Mouse (Mus musculus) hindbrain, embryonic 11.5 days (tissue): ENCODE results near the gene Capn12. TPM values are rescaled to one million over a fixed set of nuclear protein-coding genes. Genes with fewer than 3 reads are reported as not detected.

Source experiments
- ATAC-seq: fragments of 200-750 bp; cut with Nextera tagmentation; 2 replicates; pipeline ENCODE4 v1.8.0; 2017; ENCODE audit warnings: mild to moderate bottlenecking, moderate TSS enrichment, moderate library complexity; ENCODE audit not compliant: low FRiP score
- DNase-seq: peaks from one replicate; pipeline ENCODE4 v3.0.0-alpha.2; 2015; ENCODE audit warnings: low spot score
- H3K27ac ChIP-seq: fragments of 300-500 bp; sonication (generic); 2 replicates; pipeline ENCODE4 v1.5.1; 2014; ENCODE audit warnings: mild to moderate bottlenecking, low read depth, low read length
- H3K27me3 ChIP-seq: fragments of 300-500 bp; sonication (generic); 2 replicates; pipeline ENCODE4 v1.6.1; 2014; ENCODE audit warnings: mild to moderate bottlenecking, low read length, moderate library complexity, mixed read lengths; ENCODE audit not compliant: control insufficient read depth, insufficient read depth
- H3K36me3 ChIP-seq: fragments of 300-500 bp; sonication (generic); 2 replicates; pipeline ENCODE4 v1.6.1; 2014; ENCODE audit warnings: mild to moderate bottlenecking, low read length, moderate library complexity, mixed read lengths; ENCODE audit not compliant: control insufficient read depth, insufficient read depth
- H3K4me1 ChIP-seq: fragments of 300-500 bp; sonication (generic); replicated peaks from 2 replicates; pipeline ENCODE4 v1.6.1; 2014; ENCODE audit warnings: low read length, mixed read lengths; ENCODE audit not compliant: control insufficient read depth, insufficient read depth
- H3K4me2 ChIP-seq: fragments of 300-500 bp; sonication (generic); replicated peaks from 2 replicates; pipeline ENCODE4 v1.6.1; 2014; ENCODE audit warnings: mild to moderate bottlenecking, low read depth, low read length
- H3K4me3 ChIP-seq: fragments of 300-500 bp; sonication (generic); 2 replicates; pipeline ENCODE4 v1.5.1; 2014; ENCODE audit warnings: low read depth, low read length
- H3K9ac ChIP-seq: fragments of 300-500 bp; sonication (generic); 2 replicates; pipeline ENCODE4 v1.6.1; 2014; ENCODE audit warnings: low read depth, low read length
- H3K9me3 ChIP-seq: fragments of 300-500 bp; sonication (generic); 2 replicates; pipeline ENCODE4 v1.6.1; 2016; ENCODE audit warnings: low read length; ENCODE audit not compliant: control insufficient read depth
- WGBS: fragments of 180-500 bp; shearing (Covaris S2); extraction: QIAGEN DNeasy Blood & Tissue Kit; methylation state at CpG from one replicate; pipeline ENCODE4 v1.1.7; 2014; 5-methylcytosine and 5-hydroxymethylcytosine counted together
- polyA plus RNA-seq: library from polyadenylated mRNA; unstranded; fragments of >200 nt; fragmentation: Nextera tagmentation; extraction: Ambion mirVana; gene quantifications from 2 replicates; pipeline ENCODE4 v1.2.1, GENCODE M21; 2014

Capn12 gene
- polyA plus RNA-seq, 1 experiment from 2014 or later, result 0.29 TPM

- peaks cover 5% of the 10 kb centered on the region; the same call in 1 of the 2 replicates for H3K4me1 ChIP-seq
- peaks cover 30% of the 10 kb centered on the region for H3K27me3 ChIP-seq
- no peak overlapping the region for H3K4me3 ChIP-seq
- ATAC-seq (no peak), DNase-seq (no peak)
- H3K27ac ChIP-seq, result no peak overlapping the region
- H3K9ac ChIP-seq, result no peak overlapping the region
- no peaks in the 10 kb centered on the region for H3K9me3 ChIP-seq
- no peaks in the 10 kb centered on the region for H3K36me3 ChIP-seq
- H3K4me2 ChIP-seq, result no peak overlapping the region
- 31% methylated on average over 12 of the region's 14 CpGs for WGBS
Measured at GRCm38 (mm10) chr7:28886486-28886885, 5.3 kb downstream of the Capn12 start.

- WGBS, result 3% methylated on average over 27 of the region's 27 CpGs
- H3K4me2 ChIP-seq, result peak overlapping the region; percentile 26
- peak; percentile 33 for DNase-seq
Measured at GRCm38 (mm10) chr7:28888701-28889161, 7.5 kb downstream of the Capn12 start.

GRCm38 (mm10) chr7:28892601-28893000 is 11.4 kb downstream of the Capn12 start:
- DNase-seq (no peak), ATAC-seq (no peak)
- no peaks in the 10 kb centered on the region for H3K9me3 ChIP-seq
- H3K27ac ChIP-seq, result no peak overlapping the region
- peaks cover 11% of the 10 kb centered on the region for H3K36me3 ChIP-seq
- H3K9ac ChIP-seq, result no peak overlapping the region
- 96% methylated on average over 17 of the region's 17 CpGs for WGBS
- H3K4me2 ChIP-seq, result no peak overlapping the region
- H3K4me1 ChIP-seq, result peaks cover 5% of the 10 kb centered on the region; the same call in 1 of the 2 replicates
- peaks cover 25% of the 10 kb centered on the region for H3K27me3 ChIP-seq
- H3K4me3 ChIP-seq, result no peak overlapping the region

More at GRCm38 (mm10) chr7:28888701-28889161, 7.5 kb downstream of the Capn12 start:
- H3K27me3 ChIP-seq, result peaks cover 30% of the 10 kb centered on the region
- H3K4me1 ChIP-seq, result peaks cover 5% of the 10 kb centered on the region; the same call in 1 of the 2 replicates
- H3K27ac ChIP-seq, result no peak overlapping the region
- no peak overlapping the region for H3K9ac ChIP-seq
- peak overlapping the region; percentile 24 for H3K4me3 ChIP-seq
- H3K36me3 ChIP-seq, result peaks cover 8% of the 10 kb centered on the region; the same call in 1 of the 2 replicates
- H3K9me3 ChIP-seq, result no peaks in the 10 kb centered on the region
- ATAC-seq, result peak; percentile 10; the same call in 1 of the 2 replicates

GRCm38 (mm10) chr7:28893643-28894265 is 12.5 kb downstream of the Capn12 start:
- WGBS, result 56% methylated on average over 7 of the region's 7 CpGs
- ATAC-seq (peak; percentile 62), DNase-seq (peak; percentile 69)
- Histone ChIP-seq H3K27me3 (peaks cover 14% of the 10 kb centered on the region), H3K4me1 (peaks cover under 1% of the 10 kb centered on the region; the same call in 1 of the 2 replicates), H3K9me3 (no peaks in the 10 kb centered on the region), H3K9ac (no peak overlapping the region), H3K36me3 (peaks cover 14% of the 10 kb centered on the region), H3K27ac (no peak overlapping the region), H3K4me2 (no peak overlapping the region), H3K4me3 (no peak overlapping the region)

- no peak overlapping the region for H3K4me2 ChIP-seq
- no peak overlapping the region for H3K27ac ChIP-seq
- peaks cover 2% of the 10 kb centered on the region for H3K27me3 ChIP-seq
- H3K9ac ChIP-seq, result no peak overlapping the region
- no peaks in the 10 kb centered on the region for H3K9me3 ChIP-seq
- 60% methylated on average over 5 of the region's 5 CpGs for WGBS
- no peak overlapping the region for H3K4me3 ChIP-seq
- DNase-seq (no peak), ATAC-seq (no peak)
- peaks cover 15% of the 10 kb centered on the region for H3K36me3 ChIP-seq
- H3K4me1 ChIP-seq, result no peaks in the 10 kb centered on the region
Measured at GRCm38 (mm10) chr7:28894942-28895341, 13.7 kb downstream of the Capn12 start.

GRCm38 (mm10) chr7:28897661-28898060 is 16.4 kb downstream of the Capn12 start:
- H3K4me2 ChIP-seq, result no peak overlapping the region
- no peaks in the 10 kb centered on the region for H3K4me1 ChIP-seq
- peaks cover 14% of the 10 kb centered on the region; the same call in 1 of the 2 replicates for H3K36me3 ChIP-seq
- no peak for DNase-seq
- no peaks in the 10 kb centered on the region for H3K9me3 ChIP-seq
- no peak overlapping the region for H3K27ac ChIP-seq
- WGBS, result 89% methylated on average over 6 of the region's 6 CpGs
- no peaks in the 10 kb centered on the region for H3K27me3 ChIP-seq
- no peak overlapping the region for H3K4me3 ChIP-seq
- no peak overlapping the region for H3K9ac ChIP-seq
- no peak for ATAC-seq

- H3K36me3 ChIP-seq, result peaks cover 17% of the 10 kb centered on the region
- no peak for ATAC-seq
Measured at GRCm38 (mm10) chr7:28899972-28900371, 18.8 kb downstream of the Capn12 start.

GRCm38 (mm10) chr7:28901311-28902125 is 20.3 kb downstream of the Capn12 start:
- no peaks in the 10 kb centered on the region for H3K27me3 ChIP-seq
- no peak overlapping the region for H3K4me3 ChIP-seq
- WGBS, result 90% methylated on average over 13 of the region's 13 CpGs
- no peak overlapping the region for H3K4me2 ChIP-seq
- no peak overlapping the region for H3K9ac ChIP-seq
- no peak for DNase-seq
- no peak overlapping the region for H3K27ac ChIP-seq
- no peak for ATAC-seq
- H3K9me3 ChIP-seq, result no peaks in the 10 kb centered on the region
- no peaks in the 10 kb centered on the region for H3K4me1 ChIP-seq
- peaks cover 23% of the 10 kb centered on the region for H3K36me3 ChIP-seq

More at GRCm38 (mm10) chr7:28899972-28900371, 18.8 kb downstream of the Capn12 start:
- H3K27me3 ChIP-seq, result no peaks in the 10 kb centered on the region
- H3K4me3 ChIP-seq, result no peak overlapping the region
- H3K27ac ChIP-seq, result no peak overlapping the region
- no peaks in the 10 kb centered on the region for H3K9me3 ChIP-seq
- no peaks in the 10 kb centered on the region for H3K4me1 ChIP-seq
- no peak for DNase-seq
- H3K9ac ChIP-seq, result no peak overlapping the region
- WGBS, result 91% methylated on average over 4 of the region's 4 CpGs
- H3K4me2 ChIP-seq, result no peak overlapping the region
